13 mouse cellular contexts compared by ENCODE assay signal in the genomic region with DNA sequence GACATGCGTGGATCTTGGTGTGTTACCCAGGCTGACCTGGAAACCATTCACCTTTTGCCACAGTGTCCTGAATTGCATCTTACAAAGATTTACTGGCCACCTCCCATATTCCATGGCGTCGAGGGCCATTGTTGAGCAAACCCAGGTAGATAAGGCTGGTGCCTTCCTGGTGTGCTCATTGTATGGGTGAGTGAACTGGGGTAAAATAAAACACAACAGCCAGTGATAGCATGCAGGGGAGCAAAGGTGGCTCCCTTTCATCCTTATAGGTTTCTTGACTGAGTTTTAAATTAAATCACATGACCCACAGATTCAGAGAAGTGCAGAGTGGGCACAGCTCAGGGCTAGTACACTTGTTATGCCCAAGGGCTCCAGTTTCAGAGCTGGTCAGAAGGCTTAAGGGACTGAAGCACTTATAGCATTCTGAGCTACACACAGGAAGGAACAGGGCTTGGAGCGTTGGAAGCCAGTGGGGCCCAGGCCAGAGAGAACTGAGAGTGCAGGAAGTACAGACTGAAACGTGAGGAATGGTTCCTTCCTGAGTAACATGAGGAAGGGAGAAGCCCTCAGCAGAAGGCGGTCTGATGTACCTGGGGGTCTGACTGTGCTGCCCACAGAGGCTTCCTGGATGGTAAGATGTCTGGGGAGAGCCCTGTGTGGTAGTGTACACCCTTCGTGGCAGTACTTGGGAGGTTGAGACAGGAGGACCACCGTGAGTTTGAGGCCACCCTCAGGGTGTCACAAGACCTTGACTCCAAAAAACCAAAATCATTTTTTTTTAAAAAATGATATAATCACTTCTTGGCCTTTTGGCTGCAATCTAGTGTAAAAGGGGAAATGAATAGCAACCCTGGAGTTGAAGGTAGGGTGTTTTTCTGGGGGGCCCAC. TPM values are rescaled to one million over a fixed set of nuclear protein-coding genes. Genes with fewer than 3 reads are reported as not detected.
DNase-seq lines count a peak whose midpoint lies in the region; ATAC-seq and TF ChIP-seq lines count a peak whose summit lies in the region.
"Had no signal": no experiment of that assay in that cellular context is flagged by ENCODE, and none has a peak within 500 bp of the region (broad histone marks: within the 10 kb centered on the region; RNA-seq: fewer than 3 reads in every experiment).

No protein-coding gene starts in this region.

- TF ChIP-seq RAD21 in MEL (IDR thresholded peaks at IDR 0.05; ENCODE audit: low read depth, low read length) = no peak

- no peaks in the 10 kb centered on the region for H3K36me3 ChIP-seq in heart, embryonic 12.5 days
- peaks cover 0 to 10% of the 10 kb centered on the region in 2 experiments; a peak in 2 of 4 replicates for H3K36me3 ChIP-seq in MEL (ENCODE audit: control insufficient read depth in 1 of 2, insufficient read depth in 2 of 2, low read length in 2 of 2)
- H3K36me3 ChIP-seq in intestine, postnatal 0 days (ENCODE audit: control insufficient read depth, insufficient read depth) = no peaks in the 10 kb centered on the region
- H3K36me3 ChIP-seq: forebrain, embryonic 10.5 days; limb, embryonic 13.5 days had no signal

- H3K9ac ChIP-seq in heart, embryonic 12.5 days = no peak overlapping the region
- no peak overlapping the region for H3K9ac ChIP-seq in MEL (ENCODE audit: control insufficient read depth, low read depth, low read length, poor library complexity, severe bottlenecking)
- 0 out of 2 replicates have a peak overlapping the region, but pooled peaks have one; percentile 31 for H3K9ac ChIP-seq in intestine, postnatal 0 days (ENCODE audit: low read depth, low read length)
- H3K9ac ChIP-seq: limb, embryonic 13.5 days had no signal

- peaks cover 14% of the 10 kb centered on the region for H3K27me3 ChIP-seq in heart, embryonic 12.5 days (replicated peaks)
- no peaks in the 10 kb centered on the region for H3K27me3 ChIP-seq in MEL (ENCODE audit: control insufficient read depth in 1 of 2, insufficient read depth in 2 of 2, low read length in 2 of 2)
- no peaks in the 10 kb centered on the region for H3K27me3 ChIP-seq in intestine, postnatal 0 days (replicated peaks; ENCODE audit: control insufficient read depth, insufficient read depth, low read length)
- H3K27me3 ChIP-seq: limb, embryonic 13.5 days had no signal

- 0 out of 2 replicates have a peak overlapping the region, but pooled peaks have one; percentile 62 for H3K27ac ChIP-seq in heart, embryonic 12.5 days (ENCODE audit: poor library complexity, severe bottlenecking)
- peak overlapping the region; percentile 67; the same call in 1 of the 2 replicates for H3K27ac ChIP-seq in layer of hippocampus, adult 2 months
- no peak overlapping the region for H3K27ac ChIP-seq in MEL (ENCODE audit: control insufficient read depth, low read depth, low read length)
- H3K27ac ChIP-seq in intestine, postnatal 0 days (ENCODE audit: low read depth, low read length) = peak overlapping the region; percentile 73
- H3K27ac ChIP-seq: limb, embryonic 13.5 days had no signal

- intact Hi-C loops in heart, postnatal 36 days (cut with DNase I) = no loop called here

- no peaks in the 10 kb centered on the region for H3K79me2 ChIP-seq in MEL (ENCODE audit: control insufficient read depth, insufficient read depth, low read length, poor library complexity)

- no peak overlapping the region for H3K4me2 ChIP-seq in heart, embryonic 12.5 days
- 0 out of 2 replicates have a peak overlapping the region, but pooled peaks have one; percentile 13 for H3K4me2 ChIP-seq in intestine, postnatal 0 days (replicated peaks; ENCODE audit: low read depth)
- H3K4me2 ChIP-seq: limb, embryonic 13.5 days had no signal

- H3K4me1 ChIP-seq in heart, embryonic 12.5 days (replicated peaks) = peaks cover 22% of the 10 kb centered on the region
- peaks cover 3 to 25% of the 10 kb centered on the region in 2 experiments for H3K4me1 ChIP-seq in MEL (ENCODE audit: control insufficient read depth in 1 of 2, insufficient read depth in 2 of 2, low read length in 2 of 2)
- peaks cover 10% of the 10 kb centered on the region; the same call in 1 of the 2 replicates for H3K4me1 ChIP-seq in intestine, postnatal 0 days (replicated peaks; ENCODE audit: control insufficient read depth, insufficient read depth, low read length)

- no peak for ATAC-seq in heart, embryonic 12.5 days (ENCODE audit: insufficient number of reproducible peaks, low FRiP score)
- peak; percentile 86 for ATAC-seq in intestine, postnatal 0 days
- ATAC-seq in monocyte, adult 5-6 weeks (replicated peaks; ENCODE audit: insufficient number of reproducible peaks, low FRiP score, low TSS enrichment, poor library complexity, severe bottlenecking) = no peak

- no peak for DNase-seq in heart, postnatal 36 days
- no peak for DNase-seq in layer of hippocampus, adult 2 months (ENCODE audit: low spot score in 2 of 2)
- no peak for DNase-seq in layer of hippocampus, adult 11-12 months (ENCODE audit: low spot score)
- no peak for DNase-seq in MEL (ENCODE audit: low read depth, low spot score)
- no peak for DNase-seq in retina, postnatal 1 day
- DNase-seq: B cell, adult 2 months; lung, adult 18-20 months had no signal

- no peak for TF ChIP-seq CTCF in layer of hippocampus, adult 2 months (conservative IDR thresholded peaks at IDR 0.05)
- TF ChIP-seq CTCF in MEL (IDR thresholded peaks at IDR 0.05 in 2 of 3, conservative IDR thresholded peaks at IDR 0.05 in 1 of 3; ENCODE audit: control insufficient read depth in 1 of 3, insufficient read depth in 1 of 3, low read depth in 2 of 3, low read length in 3 of 3, poor library complexity in 1 of 3, severe bottlenecking in 1 of 3) = no peak
- TF ChIP-seq CTCF in intestine, postnatal 0 days (IDR thresholded peaks at IDR 0.05; ENCODE audit: low read depth) = no peak

- H3K4me3 ChIP-seq in heart, embryonic 12.5 days = no peak overlapping the region
- no peak overlapping the region for H3K4me3 ChIP-seq in layer of hippocampus, adult 2 months
- H3K4me3 ChIP-seq in MEL (ENCODE audit: control insufficient read depth in 1 of 2, insufficient read depth in 1 of 2, low read depth in 2 of 2, low read length in 2 of 2) = no peak overlapping the region
- H3K4me3 ChIP-seq in intestine, postnatal 0 days (ENCODE audit: low read depth, low read length) = no peak overlapping the region
- H3K4me3 ChIP-seq: forebrain, embryonic 10.5 days; limb, embryonic 13.5 days; myocyte had no signal

- no peak for TF ChIP-seq POLR2A in MEL (IDR thresholded peaks at IDR 0.05; ENCODE audit: control insufficient read depth in 1 of 2, insufficient read depth in 1 of 2, low read depth in 1 of 2, low read length in 2 of 2, poor library complexity in 1 of 2)

- no peaks in the 10 kb centered on the region; the same call in 1 of the 2 replicates for H3K9me3 ChIP-seq in heart, embryonic 12.5 days (replicated peaks)
- no peaks in the 10 kb centered on the region for H3K9me3 ChIP-seq in MEL (replicated peaks; ENCODE audit: insufficient read depth, low read length)
- H3K9me3 ChIP-seq in intestine, postnatal 0 days (ENCODE audit: control insufficient read depth) = no peaks in the 10 kb centered on the region
- H3K9me3 ChIP-seq: forebrain, embryonic 10.5 days; limb, embryonic 13.5 days had no signal

- TF ChIP-seq EP300 in MEL (IDR thresholded peaks at IDR 0.05; ENCODE audit: low read depth in 1 of 2, low read length in 2 of 2) = no peak

- 64% methylated on average over 8 of the region's 8 CpGs for WGBS in heart, embryonic 12.5 days
- WGBS in intestine, postnatal 0 days = 42% methylated on average over 8 of the region's 8 CpGs

TF ChIP-seq in MEL, 35 proteins besides CTCF, POLR2A, EP300 and RAD21:
- TF ChIP-seq ZNF384 (IDR thresholded peaks at IDR 0.05; ENCODE audit: low read depth, low read length) = peak; percentile 65
- 0 out of 2 replicates have a peak, but pooled peaks have one; percentile 13 for TF ChIP-seq USF1 (IDR thresholded peaks at IDR 0.05; ENCODE audit: low read depth, low read length)
- TF ChIP-seq NELFE (IDR thresholded peaks at IDR 0.05; ENCODE audit: low read depth, low read length) = no peak
- TF ChIP-seq RCOR1 (IDR thresholded peaks at IDR 0.05; ENCODE audit: low read depth, low read length) = 0 out of 2 replicates have a peak, but pooled peaks have one; percentile 24

RNA-seq across cellular contexts. Expression of a gene that starts 14.3 kb away (rescaled TPM):
- polyA plus RNA-seq in heart, embryonic 12.5 days (2016; fragmentation: Nextera tagmentation; extraction: Ambion mirVana) = 10.3 and 10.7 TPM in 2 replicates
- 10 to 100 TPM; 12.1 to 12.4 TPM for total RNA-seq in heart, postnatal 36 days (2021)
- 10 to 100 TPM; 25.7 to 27.5 TPM for total RNA-seq in layer of hippocampus, adult 2 months (2021)
- 8.4 and 10.9 TPM in 2 replicates for total RNA-seq in MEL (2012; rRNA removed)
- polyA plus RNA-seq in MEL (2012; ENCODE audit: insufficient read depth in 1 of 2, insufficient read length in 2 of 2, low read depth in 1 of 2, low replicate concordance in 2 of 2, missing spikeins in 1 of 2) = 10 to 100 TPM in 1 of 2 experiments, not detected in 1; 17.3 TPM
- 23.1 and 25.1 TPM in 2 replicates for polyA plus RNA-seq in intestine, postnatal 0 days (2015; fragmentation: Nextera tagmentation; extraction: Ambion mirVana)
- 7.4 to 9.3 TPM (median 9.1 TPM) in 3 replicates for total RNA-seq in monocyte, adult 5-6 weeks (2017)

RNA-seq across cellular contexts. Expression of a gene that starts 57.1 kb away (rescaled TPM):
- 1,569 and 1,607 TPM in 2 replicates for polyA plus RNA-seq in heart, embryonic 12.5 days (2016; fragmentation: Nextera tagmentation; extraction: Ambion mirVana)
- 1,000 to 10,000 TPM; 1,714 to 2,029 TPM for total RNA-seq in heart, postnatal 36 days (2021)
- 10 to 100 TPM; 63.8 to 69.8 TPM for total RNA-seq in layer of hippocampus, adult 2 months (2021)
- 121 and 141 TPM in 2 replicates for total RNA-seq in MEL (2012; rRNA removed)
- 100 to 1,000 TPM; 181 to 268 TPM for polyA plus RNA-seq in MEL (2012; ENCODE audit: insufficient read depth in 1 of 2, insufficient read length in 2 of 2, low read depth in 1 of 2, low replicate concordance in 2 of 2, missing spikeins in 1 of 2)
- 185 and 190 TPM in 2 replicates for polyA plus RNA-seq in intestine, postnatal 0 days (2015; fragmentation: Nextera tagmentation; extraction: Ambion mirVana)
- 23.3 to 27.2 TPM (median 24.2 TPM) in 3 replicates for total RNA-seq in monocyte, adult 5-6 weeks (2017)

Comparison
In these comparisons a context has a peak if more than half of its experiments do, and no peak if none do; other contexts are left out.
1. RNA of a gene that starts 57.1 kb away (total RNA-seq): 1,714 to 2,029 TPM in heart, postnatal 36 days; 121 to 141 TPM in MEL, 63.8 to 69.8 TPM in layer of hippocampus, adult 2 months and 23.3 to 27.2 TPM in monocyte, adult 5-6 weeks; every median in the first group is over 10 times any median in the second.